Mouse (Mus musculus) olfactory bulb, adult 2 months (tissue): ENCODE data around the gene Nefh.

Experiments used
- CTCF ChIP-seq: fragments of 200-500 bp; IDR thresholded peaks from 2 replicates; pipeline ENCODE4 v1.5.1; 2012; ENCODE audit warnings: low read depth, mild to moderate bottlenecking, low read length, moderate library complexity; ENCODE audit not compliant: insufficient read depth
- POLR2A ChIP-seq: fragments of 200-500 bp; IDR thresholded peaks from 2 replicates; pipeline ENCODE4 v1.6.1; 2012; ENCODE audit warnings: mild to moderate bottlenecking, low read depth, low read length, moderate library complexity; ENCODE audit not compliant: insufficient read depth

- TF ChIP-seq CTCF (no peak), POLR2A (no peak)
Observed at GRCm38 (mm10) chr11:4983010-4983409, 35.1 kb upstream of the Nefh start.
